Mouse (Mus musculus) gastrocnemius, postnatal 36 days (tissue): ENCODE measurements around the gene Qrfpr. TPM values are rescaled to one million over a fixed set of nuclear protein-coding genes. Genes with fewer than 3 reads are reported as not detected.

ENCODE experiments used
- DNase-seq, 2 experiments: peaks; one replicate each; pipeline ENCODE4 v3.0.0; 2022
- intact Hi-C: fragments of 180-260 bp; cut with DNase I; formaldehyde crosslinking; loops from one replicate; pipeline ENCODE4 v1.15.1; 2025
- long read RNA-seq, 2 experiments: library from polyadenylated mRNA; stranded (forward); transcript quantifications; one replicate each; pipeline ENCODE4 v2.0.0; 2021
- total RNA-seq, 2 experiments: library from RNA; stranded (reverse); gene quantifications; 2 replicates each; pipeline ENCODE4 v1.2.3; 2021

Qrfpr gene
- total RNA-seq, result not detected
- long read RNA-seq, experiment 1, result 0 reads
- long read RNA-seq, experiment 2, result 0 reads

DNA sequence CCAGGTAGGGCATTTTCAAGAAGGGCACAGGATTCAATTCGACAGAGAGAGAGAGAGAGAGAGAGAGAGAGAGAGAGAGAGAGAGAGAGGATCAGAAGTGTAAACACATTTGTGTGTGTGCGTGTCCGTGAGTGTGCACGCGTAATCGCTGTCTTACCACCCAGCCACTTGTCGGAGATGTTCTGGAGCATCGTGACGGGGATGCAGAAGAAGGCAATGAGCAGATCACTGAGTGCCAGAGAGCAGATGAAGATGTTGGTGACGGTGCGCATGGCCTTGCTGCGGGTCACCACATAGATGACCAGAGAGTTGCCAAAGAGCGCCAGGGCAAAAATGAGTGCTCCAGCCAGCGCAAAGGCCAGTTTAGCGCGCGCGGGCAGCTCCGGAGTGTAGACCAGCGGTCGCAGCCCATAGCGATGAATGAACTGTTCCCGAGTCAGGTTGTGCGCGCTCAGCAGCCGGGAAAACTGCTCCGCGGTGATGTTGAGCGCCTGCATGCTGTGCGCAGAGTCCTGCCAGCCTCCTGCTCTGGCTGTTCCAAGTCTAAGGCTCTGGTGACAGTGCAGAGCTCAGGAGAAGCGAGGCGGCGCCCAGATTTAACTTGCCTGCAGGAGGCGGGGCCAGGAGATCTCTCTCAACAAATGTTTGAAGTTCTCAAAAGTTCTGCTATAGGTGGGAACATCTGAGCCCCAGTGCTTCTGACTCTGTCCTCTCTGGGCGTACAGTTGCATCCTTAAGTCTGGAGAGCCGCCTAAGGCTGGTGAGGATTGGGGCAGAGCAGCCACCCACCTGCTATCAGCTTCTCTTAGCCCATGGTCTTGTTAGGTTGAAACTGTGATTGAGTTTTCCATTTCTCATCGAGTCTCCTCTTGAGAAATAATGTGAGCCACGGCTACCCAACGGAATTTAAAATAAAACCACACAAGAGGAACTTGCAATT is at the start of gene Qrfpr:
Gene Qrfpr, minus strand, starts transcription at position 571 of the 940 bp plus-strand sequence.
- DNase-seq, result no peak
- intact Hi-C loops, result no loop called here

DNA sequence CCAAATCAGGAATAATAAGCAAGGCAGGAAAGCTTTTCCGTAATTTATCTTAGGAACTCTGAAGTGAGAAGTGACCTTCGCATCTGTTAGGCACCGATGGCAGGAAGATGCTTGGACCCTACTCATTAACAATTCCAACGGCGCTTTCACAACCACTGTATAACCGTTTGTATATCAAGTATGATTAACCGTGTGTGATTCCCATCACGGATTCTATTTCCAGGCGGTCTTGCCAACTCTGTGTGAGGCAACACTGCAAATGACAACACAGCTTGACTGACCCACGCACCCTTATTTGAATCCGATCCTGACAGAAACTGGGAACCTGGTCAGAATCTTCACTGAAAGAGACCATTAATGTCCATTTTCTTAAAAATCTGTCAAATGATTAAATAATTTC is 41.8 kb upstream of the Qrfpr start:
- intact Hi-C loops, result no loop called here
- no peak for DNase-seq

DNA sequence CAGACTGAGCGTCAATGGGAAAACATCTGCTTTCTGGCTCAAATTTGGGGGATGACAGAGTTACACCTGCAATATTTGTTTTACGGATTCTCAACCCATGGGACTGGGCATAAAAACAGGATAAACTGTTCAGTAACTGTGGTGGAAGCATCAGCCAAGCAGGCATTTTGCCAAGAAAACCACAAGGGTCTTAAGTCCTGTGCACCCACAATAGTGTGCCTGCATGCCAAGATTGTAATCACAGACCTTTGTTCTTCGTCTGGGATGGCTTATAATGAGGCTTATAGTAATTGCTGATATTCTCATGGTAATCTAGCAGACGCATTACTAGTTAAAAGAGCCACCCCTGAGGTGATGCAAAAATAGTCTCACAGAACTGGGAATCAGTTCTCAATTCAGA is 41.2 kb upstream of the Qrfpr start:
- intact Hi-C loops, result no loop called here
- no peak for DNase-seq

DNA sequence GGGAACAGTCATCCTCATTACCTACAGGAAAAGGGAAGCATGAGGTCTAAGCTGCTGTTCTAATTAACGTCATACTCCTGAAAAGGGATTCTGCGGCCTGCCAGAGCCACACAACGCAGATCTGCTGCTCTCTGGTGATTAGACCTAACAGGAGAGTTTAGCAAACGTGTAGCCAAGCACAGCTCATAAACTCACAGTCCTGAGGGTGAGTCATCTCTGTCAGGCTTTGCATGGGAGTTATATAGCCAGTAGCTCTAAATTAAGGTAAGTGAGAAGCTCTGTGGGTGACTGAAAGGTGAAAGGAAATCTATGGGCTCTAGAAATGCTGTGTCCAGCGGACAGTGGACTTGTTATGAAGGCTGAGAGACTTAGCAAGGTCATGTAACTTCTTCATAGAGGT is 28.5 kb upstream of the Qrfpr start:
- intact Hi-C loops, result no loop called here
- DNase-seq, result no peak

DNA sequence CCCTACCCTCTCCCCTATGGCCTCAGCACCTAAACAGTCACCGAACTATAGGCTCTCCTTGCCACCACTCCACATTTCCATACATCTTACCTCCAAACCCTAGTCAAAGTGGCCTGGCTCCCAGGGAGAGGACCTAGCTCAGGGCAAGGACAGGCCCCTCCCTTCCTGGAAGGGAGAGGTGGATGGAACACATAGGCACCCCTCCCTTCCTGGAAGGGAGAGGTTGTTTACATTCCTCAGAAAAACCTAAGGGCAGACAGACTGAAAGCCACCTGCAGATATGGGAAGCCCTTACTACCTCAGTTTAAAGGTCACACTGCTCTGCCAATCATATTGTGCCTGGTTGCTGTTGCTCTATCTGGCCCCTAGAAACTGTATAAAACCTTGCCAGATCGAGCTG is 26.3 kb upstream of the Qrfpr start:
- intact Hi-C loops, result no loop called here
- no peak for DNase-seq

DNA sequence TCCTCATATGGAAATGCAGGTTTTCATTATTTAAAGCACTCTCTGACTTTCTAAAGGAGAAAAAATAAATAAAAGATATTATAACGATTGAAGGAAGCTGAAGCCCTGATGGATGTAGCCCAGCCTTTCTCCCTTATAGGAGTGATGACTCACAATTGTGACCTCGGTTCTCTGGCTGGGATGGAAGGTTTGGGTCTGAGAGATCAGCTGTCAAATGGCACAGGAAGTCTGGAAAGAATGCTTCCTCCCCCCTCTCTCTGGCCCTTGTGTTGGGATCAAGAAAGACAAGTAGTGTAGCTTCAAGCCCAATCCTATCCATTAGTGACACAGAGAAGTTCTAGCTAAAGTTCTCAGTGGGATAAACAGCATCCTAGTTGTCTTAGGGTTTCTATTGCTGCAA is 7.8 kb upstream of the Qrfpr start:
- intact Hi-C loops, result no loop called here
- no peak for DNase-seq

DNA sequence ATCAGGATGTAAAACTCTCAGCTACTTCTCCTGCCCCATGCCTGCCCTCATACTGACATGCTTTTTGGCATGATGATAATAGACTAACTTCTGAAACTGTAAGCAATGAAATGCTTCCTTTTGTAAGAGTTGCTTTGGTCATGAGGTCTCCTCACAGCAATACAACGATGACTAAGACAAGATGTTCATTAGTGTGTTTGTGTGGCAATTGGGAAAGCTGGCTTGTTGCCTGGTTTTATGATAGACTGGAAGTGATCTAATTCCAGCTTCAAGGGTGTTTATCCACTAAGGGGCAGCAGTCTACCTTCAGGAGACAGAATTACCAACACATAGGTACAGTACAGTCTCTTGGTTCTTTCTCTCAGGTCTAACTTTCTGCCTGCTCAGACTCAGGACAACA is 5.1 kb upstream of the Qrfpr start:
- no peak for DNase-seq
- intact Hi-C loops, result no loop called here

DNA sequence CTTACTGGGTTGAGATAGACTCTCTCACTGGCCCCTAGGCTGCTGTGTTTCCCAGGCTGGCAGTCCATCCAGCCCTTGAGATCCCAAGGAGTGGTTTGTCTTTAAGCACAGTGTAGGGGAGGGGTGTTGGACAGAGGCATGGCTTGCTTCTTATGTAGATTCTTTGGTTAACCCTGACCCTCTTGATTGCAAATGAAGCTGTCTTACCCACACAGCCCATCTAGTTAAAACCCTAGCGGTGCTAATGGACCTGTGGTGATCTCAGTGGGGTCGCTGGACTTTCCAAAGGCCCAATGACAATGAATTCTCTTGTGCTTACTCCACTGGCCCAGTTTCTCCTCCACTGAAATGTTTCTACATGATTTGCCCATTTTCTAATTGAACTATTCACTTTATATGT is 1.2 kb upstream of the Qrfpr start:
- no peak for DNase-seq
- intact Hi-C loops, result no loop called here

DNA sequence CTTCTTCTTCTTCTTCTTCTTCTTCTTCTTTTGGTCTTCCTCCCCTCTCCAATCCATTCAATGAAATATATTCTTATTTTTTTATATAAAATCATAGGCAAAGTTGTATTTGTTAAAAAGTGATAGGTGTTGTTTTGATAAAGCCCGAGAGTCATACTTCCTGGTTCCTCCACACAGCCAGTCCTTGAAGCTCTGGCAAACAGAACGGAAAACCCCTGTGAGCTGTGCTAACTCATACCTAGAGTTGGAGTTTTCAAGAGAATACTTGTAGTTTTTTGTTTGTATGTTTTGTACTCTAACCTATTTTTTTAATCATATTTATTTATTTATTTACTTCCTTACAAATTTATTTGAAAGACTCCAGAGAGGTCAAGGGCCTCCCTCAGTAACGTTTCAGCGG is 9.4 kb downstream of the Qrfpr start:
- no peak for DNase-seq
- intact Hi-C loops, result loop anchor here (10.0 kb wide), 1 partner anchor 122 kb away; no protein-coding TSS in a partner anchor

DNA sequence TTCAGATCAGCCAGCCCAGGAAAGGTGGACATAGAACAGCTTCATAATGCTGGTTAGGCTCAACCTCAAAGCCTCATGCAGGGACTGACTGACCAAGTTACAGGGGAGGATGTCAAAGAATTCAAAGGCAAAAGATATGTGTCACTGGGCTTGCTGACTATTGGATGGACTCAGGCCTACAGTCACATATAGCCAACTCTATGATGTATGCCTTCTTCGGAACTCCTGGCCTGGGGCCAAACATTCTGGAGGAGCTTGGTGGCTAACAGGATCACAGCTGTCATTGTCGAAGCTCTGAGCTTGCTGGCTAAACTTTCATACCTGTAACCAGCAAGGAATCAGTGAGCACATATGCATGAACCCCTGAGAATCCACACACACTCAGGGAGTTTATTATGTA is 11.2 kb downstream of the Qrfpr start:
- intact Hi-C loops, result loop anchor here (1.0 to 10.0 kb wide), 3 partner anchors 124 to 284 kb away; no protein-coding TSS in a partner anchor
- DNase-seq, result no peak

DNA sequence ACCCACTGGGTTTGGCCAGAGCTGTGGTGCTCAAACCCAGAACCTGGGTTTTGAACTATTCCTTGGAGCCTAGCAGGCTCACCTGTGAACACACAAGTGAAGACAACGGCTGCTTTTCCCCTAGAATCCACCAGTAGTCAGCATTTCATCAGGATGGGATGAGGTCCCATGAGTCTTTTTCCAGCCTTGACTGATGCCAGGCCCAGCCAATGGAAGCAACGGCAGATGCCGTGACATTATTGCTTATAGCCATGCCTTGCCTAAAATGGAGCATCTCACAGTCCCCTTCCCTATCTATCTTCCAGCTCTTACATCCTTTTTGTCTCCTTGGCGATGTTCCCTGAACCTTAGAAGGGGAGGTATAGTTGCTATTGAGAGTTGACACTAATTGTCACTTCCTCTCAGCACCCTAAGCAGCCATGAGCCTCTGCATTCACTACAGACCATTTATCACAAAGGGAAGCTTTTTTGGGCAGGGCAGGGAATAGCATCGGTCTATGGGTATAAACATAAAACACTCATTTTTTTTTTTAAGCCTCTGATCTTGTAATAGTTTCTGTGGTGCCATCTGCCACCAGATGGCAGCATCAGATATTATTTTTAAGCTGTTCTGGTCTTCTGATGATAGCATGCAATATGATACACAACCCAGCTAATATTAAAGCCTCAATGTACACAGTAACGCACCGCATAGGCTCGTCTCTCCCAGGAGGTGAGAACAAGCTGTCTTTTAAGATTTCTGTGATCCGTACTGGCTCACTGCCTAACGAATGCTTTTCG is 12.1 kb downstream of the Qrfpr start:
- intact Hi-C loops, result loop anchor here (1.0 to 10.0 kb wide), 3 partner anchors 125 to 285 kb away; no protein-coding TSS in a partner anchor
- no peak for DNase-seq

DNA sequence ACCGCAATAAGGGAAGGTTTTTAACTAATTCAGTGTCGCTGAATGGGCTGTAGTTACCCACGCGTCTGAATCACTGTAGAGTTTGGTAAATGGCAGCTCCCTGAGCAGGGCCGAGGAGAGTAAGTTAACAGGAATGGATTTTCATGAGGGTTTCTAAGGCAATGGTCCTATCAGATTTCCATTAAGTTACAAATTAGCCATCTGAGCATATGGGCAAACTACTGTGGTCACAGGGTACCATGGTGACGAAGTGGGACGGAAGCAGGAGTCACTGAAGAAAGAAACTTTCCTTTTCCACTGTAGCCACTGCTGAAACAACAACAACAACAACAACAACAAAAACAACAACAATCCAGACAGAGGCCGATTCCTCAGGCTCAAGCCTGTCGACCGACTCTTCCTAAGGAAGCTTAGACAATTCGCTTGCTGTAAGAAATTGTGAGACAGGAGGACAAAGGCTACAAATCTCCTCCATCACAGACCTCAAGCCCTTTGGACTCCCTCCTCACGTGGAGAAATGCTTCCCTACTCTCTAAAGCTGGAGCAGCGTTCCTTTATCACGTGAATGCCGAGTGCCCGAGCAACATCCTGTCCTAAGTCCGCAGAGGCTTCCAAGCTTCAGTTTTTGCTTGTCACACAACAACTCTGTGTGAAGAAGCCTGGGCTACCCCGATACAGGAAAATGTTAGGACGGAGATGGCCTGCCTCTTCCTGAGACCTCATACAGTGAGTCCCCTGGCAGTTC is 14.4 kb downstream of the Qrfpr start:
- intact Hi-C loops, result no loop called here
- DNase-seq, result no peak

DNA sequence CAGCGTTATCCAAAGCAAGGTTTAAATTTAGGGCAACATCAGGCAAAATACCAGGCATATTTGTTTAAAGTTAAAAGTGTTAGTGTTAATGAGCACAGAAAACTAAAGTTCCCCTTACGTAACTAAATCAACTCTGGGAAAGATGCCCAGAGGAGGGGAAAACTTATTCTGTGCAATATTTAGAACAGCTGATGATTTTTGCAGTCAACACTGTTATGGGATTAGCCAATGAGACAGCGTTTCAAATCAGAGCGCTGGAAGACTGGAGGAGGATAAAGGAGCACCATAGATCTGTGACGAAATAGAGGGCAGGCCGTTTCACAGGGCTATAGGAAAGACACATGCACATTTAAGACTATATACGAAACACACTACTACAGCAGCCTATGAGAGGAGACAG is 19.2 kb downstream of the Qrfpr start:
- intact Hi-C loops, result no loop called here
- DNase-seq, result no peak

DNA sequence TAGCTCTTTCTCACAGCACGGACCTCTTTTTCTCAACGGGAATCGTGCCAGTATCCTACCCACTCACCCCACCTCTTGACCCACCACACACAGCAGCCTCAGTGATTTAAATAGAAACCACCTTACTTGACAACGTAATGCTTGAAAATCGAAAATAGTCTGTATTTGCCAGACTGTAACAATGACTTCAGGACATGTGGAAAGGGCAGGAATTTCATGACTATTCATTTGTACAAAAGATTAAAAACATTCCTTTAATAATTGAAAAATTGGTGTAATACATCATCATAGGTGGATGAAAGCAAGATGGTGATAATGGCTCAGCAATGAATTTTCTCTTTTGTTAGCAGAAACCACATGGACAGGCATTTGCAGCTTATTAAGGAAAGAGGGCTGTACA is 21.0 kb downstream of the Qrfpr start:
- no peak for DNase-seq
- intact Hi-C loops, result no loop called here

DNA sequence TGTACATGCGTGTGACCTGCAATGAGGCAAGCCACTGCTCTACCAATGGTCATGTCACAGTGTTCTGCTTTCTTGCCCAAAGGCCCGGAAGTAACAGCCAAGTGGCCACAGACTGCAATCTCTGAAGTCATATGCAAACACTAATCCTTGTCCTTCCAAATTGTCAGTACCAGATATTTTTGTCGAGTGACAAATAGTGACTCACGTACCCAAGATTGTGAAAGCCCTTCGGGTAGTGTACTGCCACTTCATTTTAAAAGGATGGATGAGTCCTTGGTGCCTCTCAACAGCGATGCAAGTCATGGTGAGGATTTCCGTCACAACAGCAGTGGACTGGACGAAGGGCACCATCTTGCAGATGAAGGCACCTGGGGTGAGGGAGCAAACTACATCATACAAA is 32.9 kb downstream of the Qrfpr start:
- DNase-seq, result no peak

DNA sequence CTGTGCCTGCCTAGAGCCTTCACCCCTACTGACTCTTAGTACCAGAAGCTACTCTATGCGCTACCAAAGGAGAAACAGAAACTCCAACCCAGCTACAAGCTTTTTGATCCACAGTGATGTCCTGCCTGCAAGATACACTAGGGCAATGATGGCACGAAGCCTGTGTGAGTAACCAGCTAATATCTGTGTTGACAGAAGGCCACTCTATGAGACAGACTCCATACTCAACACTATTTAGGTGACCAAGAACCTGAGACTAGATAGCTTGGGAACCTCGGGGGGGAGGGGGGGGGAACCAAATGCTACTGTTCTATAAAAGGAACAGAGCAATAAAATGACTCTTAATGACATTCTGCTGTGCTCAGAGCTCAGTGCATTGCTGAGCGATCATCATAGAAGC is 35.6 kb downstream of the Qrfpr start:
- no peak for DNase-seq
- intact Hi-C loops, result no loop called here

More for the DNA sequence above, 32.9 kb downstream of the Qrfpr start:
- intact Hi-C loops, result no loop called here

DNA sequence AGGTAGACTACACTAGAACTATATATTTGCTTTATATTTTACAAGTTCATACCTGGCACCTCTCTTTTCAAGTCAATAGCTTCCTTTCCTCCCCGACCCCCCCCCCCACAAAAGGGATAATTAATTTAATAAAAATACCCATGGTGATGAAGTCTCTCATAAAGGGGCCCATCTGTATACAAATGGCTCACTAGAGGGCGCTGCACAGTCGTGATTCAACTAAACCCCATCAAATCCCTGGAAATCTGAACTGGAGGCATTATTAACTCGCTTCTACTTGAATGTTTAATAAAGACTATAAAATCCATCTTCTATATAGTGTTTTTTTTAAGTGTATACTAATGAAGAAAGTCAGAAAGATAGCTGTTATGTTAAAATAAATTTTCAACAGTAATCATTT is 40.6 kb downstream of the Qrfpr start:
- intact Hi-C loops, result no loop called here
- DNase-seq, result peak in 1 of 2 experiments; percentile 15

DNA sequence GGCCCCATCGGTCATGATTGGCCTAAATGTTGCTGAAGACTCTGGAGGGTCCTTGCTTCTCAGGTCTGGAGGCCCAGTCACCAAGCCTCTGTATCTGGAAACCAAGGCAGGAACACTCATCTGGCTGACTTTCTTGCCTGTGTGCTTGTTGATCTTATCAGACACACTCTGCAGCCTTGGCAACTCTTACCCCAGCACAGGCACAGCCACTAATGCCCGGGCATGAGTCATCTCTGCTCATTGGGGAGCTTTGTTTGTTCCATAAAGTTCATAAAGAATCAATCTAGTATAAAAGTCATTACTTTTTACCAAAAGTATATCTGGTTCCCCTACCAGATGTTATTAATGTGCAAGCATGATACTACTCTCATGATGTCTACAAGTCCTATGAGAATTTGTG is 48.4 kb downstream of the Qrfpr start:
- DNase-seq, result no peak
- intact Hi-C loops, result no loop called here

DNA sequence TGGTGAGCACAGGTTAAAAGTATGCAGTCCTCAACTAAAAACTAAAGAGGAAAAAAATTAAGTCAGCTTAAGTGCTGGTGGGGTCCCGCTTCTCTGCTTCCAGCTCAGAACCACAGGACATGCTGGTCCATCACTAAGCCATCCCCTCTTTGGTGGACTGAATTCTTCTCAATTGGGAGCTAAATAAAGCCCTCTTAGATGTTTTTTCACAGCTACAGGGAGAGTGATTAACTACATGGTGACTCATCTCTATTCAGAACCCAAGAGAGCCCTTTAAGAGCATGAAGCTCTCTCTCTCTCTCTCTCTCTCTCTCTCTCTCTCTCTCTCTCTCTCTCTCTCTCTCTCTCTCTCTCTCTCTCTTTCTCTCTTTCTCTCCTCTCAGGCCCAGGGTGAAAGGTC is 50.8 kb downstream of the Qrfpr start:
- DNase-seq, result no peak
- intact Hi-C loops, result no loop called here

DNA sequence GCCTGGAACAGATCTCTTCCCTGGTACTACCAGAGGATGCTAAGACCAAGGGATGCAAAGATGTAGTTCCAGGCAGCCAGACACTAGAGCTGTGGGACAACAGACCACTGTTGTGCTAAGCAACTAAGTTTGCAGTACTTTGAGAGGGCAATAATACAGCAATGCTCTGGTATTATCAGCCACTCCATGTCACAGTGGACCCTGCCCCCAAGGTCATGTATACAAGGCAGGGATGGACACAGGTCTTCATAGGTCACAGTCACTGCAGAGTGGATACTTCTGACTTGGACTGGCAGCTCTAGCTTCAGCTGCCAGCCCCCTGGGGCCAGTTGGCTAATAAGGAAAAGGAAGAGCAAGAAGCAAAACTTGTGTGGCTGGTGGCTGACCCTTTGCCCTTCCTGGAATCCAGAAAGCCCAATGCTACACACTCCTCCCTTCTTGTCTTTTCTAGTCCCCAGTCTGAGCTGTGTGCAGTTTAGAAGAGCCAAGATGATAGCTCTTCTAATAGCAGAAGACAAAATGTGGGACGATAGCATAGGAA is 51.4 kb downstream of the Qrfpr start:
- intact Hi-C loops, result no loop called here

DNA sequence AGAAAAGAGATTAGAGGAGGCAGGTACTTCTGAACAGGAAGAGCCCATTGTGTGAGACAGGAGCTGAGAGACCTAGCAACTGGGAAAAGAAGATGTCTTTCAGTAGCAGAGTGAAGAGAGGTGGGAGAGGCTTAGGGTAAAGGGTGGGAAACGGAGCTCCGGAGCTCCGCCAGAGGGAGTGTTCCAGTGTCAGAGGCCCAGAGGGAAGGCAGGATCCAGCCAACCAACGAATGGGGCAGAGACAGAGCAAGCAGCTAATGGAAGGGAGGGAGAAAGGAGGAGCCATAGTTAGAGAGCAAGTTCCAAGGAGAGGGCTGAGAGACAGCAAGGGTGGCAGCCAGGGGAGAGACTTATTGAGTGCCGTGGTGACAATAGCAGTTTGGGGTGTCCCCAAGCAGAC is 66.8 kb downstream of the Qrfpr start:
- no peak for DNase-seq
- intact Hi-C loops, result no loop called here

More for the DNA sequence above, 51.4 kb downstream of the Qrfpr start:
- no peak for DNase-seq
